Mouse (Mus musculus) ovary, adult 18-20 months (tissue): ENCODE results near the gene Ccdc90b.

Experiments used
- DNase-seq: peaks from one replicate; pipeline ENCODE4 v3.0.0; 2022; ENCODE audit warnings: low spot score, mixed read lengths

Ccdc90b gene

GRCm38 (mm10) chr7:92560986-92561876 is at the start of gene Ccdc90b:
Ccdc90b (plus strand) TSS chr7:92561149.
- DNase-seq, result peak; percentile 86

DNA sequence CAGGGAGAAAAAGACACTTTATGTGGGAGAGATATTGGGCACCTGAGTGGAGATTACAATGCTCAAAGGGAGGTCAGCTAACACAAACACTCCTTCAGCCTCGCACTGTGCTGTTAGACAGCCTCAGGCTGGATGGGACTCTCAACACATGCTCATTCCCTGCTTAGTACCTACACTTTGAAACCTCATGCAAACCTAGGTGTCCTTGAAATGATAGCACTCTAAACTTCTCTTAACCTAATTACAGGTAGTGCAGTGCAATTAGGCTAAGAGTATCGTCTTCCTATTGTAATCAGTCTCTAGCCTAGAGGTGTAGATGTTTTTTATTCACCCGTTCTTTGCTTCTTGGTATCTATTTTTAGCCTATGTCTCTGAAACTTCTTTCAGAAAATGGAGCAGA is 40.6 kb upstream of the Ccdc90b start:
- DNase-seq, result no peak

GRCm38 (mm10) chr7:92520820-92521219 is 40.1 kb upstream of the Ccdc90b start:
- no peak for DNase-seq

- DNase-seq, result no peak
Measured at GRCm38 (mm10) chr7:92529245-92529644, 31.7 kb upstream of the Ccdc90b start.

DNA sequence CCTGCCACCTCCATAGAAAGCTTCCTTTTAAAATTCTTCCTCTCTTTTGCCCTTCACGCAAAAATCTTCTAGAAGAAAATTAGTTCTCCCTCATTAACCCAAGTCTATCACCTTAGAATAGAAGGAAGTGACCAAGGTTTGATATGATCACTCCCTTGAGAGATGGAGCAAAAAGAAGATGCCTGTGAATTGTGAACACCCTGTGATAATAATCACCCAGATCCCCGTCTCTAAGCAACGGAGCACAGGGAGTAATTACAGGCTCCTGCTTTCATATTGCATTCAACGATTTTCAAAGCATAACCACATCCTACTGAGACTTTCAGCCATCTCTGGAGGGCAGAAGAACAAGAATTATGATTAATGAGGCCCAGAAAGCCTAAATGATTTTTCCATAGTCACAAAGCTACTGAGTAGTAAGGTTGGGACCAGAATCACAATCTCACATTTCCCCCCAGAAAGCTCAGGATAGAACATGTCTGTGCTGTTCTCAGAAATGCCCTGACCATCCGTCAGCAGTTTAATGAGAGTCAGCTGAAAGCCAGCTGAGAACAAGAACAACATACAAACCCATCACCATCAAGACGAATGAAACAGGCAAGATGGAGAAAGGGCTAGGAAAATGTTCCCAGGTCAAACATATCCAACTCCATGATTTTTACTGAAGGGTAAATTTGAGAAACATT is 28.5 kb upstream of the Ccdc90b start:
- DNase-seq, result no peak

GRCm38 (mm10) chr7:92546763-92547162 is 14.2 kb upstream of the Ccdc90b start:
- DNase-seq, result no peak

DNA sequence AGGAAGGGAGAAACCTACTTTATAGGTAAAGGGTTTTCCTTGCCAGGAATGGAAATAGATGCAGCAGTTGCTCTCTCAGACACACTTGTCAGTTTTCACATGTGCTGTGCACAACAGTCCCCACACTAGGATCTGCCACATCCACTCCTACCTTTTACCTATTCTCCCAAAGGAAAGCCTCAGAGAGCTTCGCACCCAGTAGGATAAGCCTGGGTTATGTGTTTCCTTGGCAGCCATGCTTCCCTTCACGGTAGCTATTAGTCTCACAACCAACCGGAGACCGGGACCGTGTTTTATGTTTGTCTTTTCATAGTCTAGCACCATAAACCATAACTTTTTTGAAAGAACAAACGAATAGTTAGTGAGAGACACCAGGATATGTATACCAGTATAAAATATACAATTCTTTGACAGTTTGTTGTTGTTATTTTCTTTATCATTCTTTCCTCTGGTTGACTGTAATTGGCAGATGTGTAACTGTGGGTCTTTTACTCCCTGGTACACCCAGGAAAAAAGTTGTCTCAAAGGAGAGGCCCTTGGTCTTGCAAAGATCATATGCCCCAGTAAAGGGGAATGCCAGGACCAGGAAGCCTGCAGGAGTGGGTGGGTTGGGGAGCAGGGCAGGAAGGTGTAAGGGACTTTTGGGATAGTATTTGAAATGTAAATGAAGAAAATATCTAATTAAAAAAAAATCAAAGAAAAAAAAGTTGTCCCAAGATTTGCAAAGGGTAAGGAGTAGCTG is 10.5 kb upstream of the Ccdc90b start:
- no peak for DNase-seq

- DNase-seq, result no peak
Measured at GRCm38 (mm10) chr7:92550990-92551392, 10.0 kb upstream of the Ccdc90b start.

DNA sequence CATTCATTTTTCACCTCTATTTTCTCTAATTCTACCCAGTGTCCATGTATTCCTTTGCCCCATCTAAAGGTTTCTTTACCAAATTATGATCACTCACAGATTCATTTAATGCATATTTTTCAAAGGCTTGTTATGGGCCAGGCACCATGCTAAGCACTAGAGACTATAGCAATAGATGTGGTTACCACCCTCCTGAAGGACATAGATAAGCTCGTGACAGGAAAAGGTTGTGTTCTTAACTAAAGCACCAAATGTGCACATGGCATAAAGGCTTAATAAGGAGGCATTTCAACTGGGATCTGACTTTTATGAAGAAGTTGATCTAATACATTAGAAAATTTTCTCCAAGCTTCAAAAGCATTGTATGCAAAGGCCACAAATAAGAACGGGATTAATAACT is 2.2 kb upstream of the Ccdc90b start:
- DNase-seq, result no peak

- DNase-seq, result no peak
Measured at GRCm38 (mm10) chr7:92566775-92567174, 5.8 kb downstream of the Ccdc90b start.

GRCm38 (mm10) chr7:92580491-92581207 is 19.7 kb downstream of the Ccdc90b start:
- DNase-seq, result no peak

GRCm38 (mm10) chr7:92583567-92583966 is 22.6 kb downstream of the Ccdc90b start:
- no peak for DNase-seq

- no peak for DNase-seq
Measured at GRCm38 (mm10) chr7:92589986-92590385, 29.0 kb downstream of the Ccdc90b start.

DNA sequence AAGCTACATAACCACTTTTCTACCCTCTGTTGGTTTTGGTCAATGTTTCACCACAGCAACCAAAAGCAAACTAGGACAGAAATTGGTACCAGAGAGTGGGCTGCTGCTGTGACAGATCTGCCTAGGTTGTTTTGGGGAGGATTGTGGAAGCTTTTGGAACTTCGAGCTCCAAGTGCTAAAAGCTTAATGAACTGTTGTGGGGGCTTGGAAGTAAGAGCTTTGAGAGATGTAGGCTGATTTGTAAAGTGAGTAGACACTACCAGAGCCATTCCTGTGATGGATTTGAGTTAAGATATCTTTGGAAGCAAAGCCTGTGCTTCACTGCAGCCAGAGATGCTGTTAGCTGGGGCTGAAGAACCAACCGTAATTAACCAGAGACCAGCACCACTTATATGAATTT is 29.9 kb downstream of the Ccdc90b start:
- DNase-seq, result no peak

GRCm38 (mm10) chr7:92604961-92605360 is 44.0 kb downstream of the Ccdc90b start:
- DNase-seq, result no peak

GRCm38 (mm10) chr7:92610830-92611229 is 49.9 kb downstream of the Ccdc90b start:
- DNase-seq, result no peak

- no peak for DNase-seq
Measured at GRCm38 (mm10) chr7:92624488-92624887, 63.5 kb downstream of the Ccdc90b start.

DNA sequence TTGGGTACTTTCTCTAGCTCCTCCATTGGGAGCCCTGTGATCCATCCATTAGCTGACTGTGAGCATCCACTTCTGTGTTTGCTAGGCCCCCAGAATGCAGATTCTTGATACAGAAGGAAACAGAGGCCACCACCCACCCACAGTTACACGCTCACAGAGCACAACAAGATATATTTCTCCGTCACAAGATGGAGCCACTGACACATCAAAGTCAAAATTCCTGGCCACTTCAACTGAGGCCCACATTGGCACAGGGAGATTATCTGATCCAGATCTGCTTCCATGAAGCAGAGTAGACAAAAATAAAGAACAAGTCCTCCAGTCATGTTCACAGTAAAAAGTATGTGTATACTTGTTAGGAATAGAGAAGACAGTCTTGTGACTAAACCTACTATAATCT is 69.2 kb downstream of the Ccdc90b start:
- no peak for DNase-seq
